Mouse (Mus musculus) limb, embryonic 11.5 days (tissue): ENCODE data around the gene A630010A05Rik. TPM values are rescaled to one million over a fixed set of nuclear protein-coding genes. Genes with fewer than 3 reads are reported as not detected.
"Not testable (repeated sequence)": the region's sequence is repeated elsewhere in the genome, so short reads cannot be mapped to it uniquely, and the experiment has no call there.

Experiments used
- ATAC-seq: fragments of 200-750 bp; cut with Nextera tagmentation; 2 replicates; pipeline ENCODE4 v1.8.0; 2017; ENCODE audit warnings: low read depth; ENCODE audit not compliant: insufficient number of reproducible peaks, low FRiP score, low TSS enrichment
- DNase-seq: peaks from one replicate; pipeline ENCODE4 v3.0.0-alpha.2; 2015; ENCODE audit warnings: low spot score
- H3K27ac ChIP-seq: fragments of 300-500 bp; sonication (generic); replicated peaks from 2 replicates; pipeline ENCODE4 v1.5.1; 2014; ENCODE audit warnings: low read depth, mild to moderate bottlenecking, low read length
- H3K27me3 ChIP-seq: fragments of 300-500 bp; sonication (generic); 2 replicates; pipeline ENCODE4 v1.6.1; 2014; ENCODE audit warnings: mild to moderate bottlenecking, low read length, mixed read lengths; ENCODE audit not compliant: control insufficient read depth, insufficient read depth
- H3K36me3 ChIP-seq: fragments of 300-500 bp; sonication (generic); 2 replicates; pipeline ENCODE4 v1.6.1; 2014; ENCODE audit warnings: mild to moderate bottlenecking, low read length, moderate library complexity, mixed read lengths; ENCODE audit not compliant: control insufficient read depth, insufficient read depth
- H3K4me1 ChIP-seq: fragments of 300-500 bp; sonication (generic); 2 replicates; pipeline ENCODE4 v1.6.1; 2014; ENCODE audit warnings: low read length, mixed read lengths; ENCODE audit not compliant: control insufficient read depth, insufficient read depth
- H3K4me2 ChIP-seq: fragments of 300-500 bp; sonication (generic); 2 replicates; pipeline ENCODE4 v1.6.1; 2014; ENCODE audit warnings: low read depth, mild to moderate bottlenecking, moderate library complexity; ENCODE audit not compliant: severe bottlenecking
- H3K4me3 ChIP-seq: fragments of 300-500 bp; sonication (generic); 2 replicates; pipeline ENCODE4 v1.5.1; 2014; ENCODE audit warnings: low read depth, low read length
- H3K9ac ChIP-seq: fragments of 300-500 bp; sonication (generic); 2 replicates; pipeline ENCODE4 v1.6.1; 2014; ENCODE audit warnings: mild to moderate bottlenecking, low read length
- H3K9me3 ChIP-seq: fragments of 300-500 bp; sonication (generic); 2 replicates; pipeline ENCODE4 v1.6.1; 2016; ENCODE audit warnings: low read length; ENCODE audit not compliant: control insufficient read depth
- WGBS: fragments of 180-500 bp; shearing (Covaris S2); extraction: QIAGEN DNeasy Blood & Tissue Kit; methylation state at CpG from one replicate; pipeline ENCODE4 v1.1.7; 2014; 5-methylcytosine and 5-hydroxymethylcytosine counted together
- polyA plus RNA-seq: library from polyadenylated mRNA; unstranded; fragments of >200 nt; fragmentation: Nextera tagmentation; extraction: Ambion mirVana; gene quantifications from 2 replicates; pipeline ENCODE4 v1.2.1, GENCODE M21; 2014

Gene A630010A05Rik
- not detected in 2 replicates for polyA plus RNA-seq

- no peak for ATAC-seq
- H3K27me3 ChIP-seq, result no peaks in the 10 kb centered on the region
- WGBS, result 83% methylated on average over 1 of the region's 1 CpGs
- no peaks in the 10 kb centered on the region for H3K36me3 ChIP-seq
- no peak within 1 kb of the TSS for H3K4me3 ChIP-seq
- no peaks in the 10 kb centered on the region for H3K9me3 ChIP-seq
- H3K27ac ChIP-seq, result no peak within 1 kb of the TSS
- no peak for DNase-seq
- H3K4me1 ChIP-seq, result no peaks in the 10 kb centered on the region
- no peak within 1 kb of the TSS for H3K9ac ChIP-seq
- H3K4me2 ChIP-seq, result no peak within 1 kb of the TSS
Observed at GRCm38 (mm10) chr16:14562017-14562416, at the start of gene A630010A05Rik. TSS of gene A630010A05Rik (plus strand) at chr16:14562317.

- Histone ChIP-seq H3K27ac (no peak overlapping the region), H3K9me3 (no peaks in the 10 kb centered on the region), H3K9ac (no peak overlapping the region), H3K4me3 (no peak overlapping the region), H3K36me3 (no peaks in the 10 kb centered on the region), H3K4me2 (no peak overlapping the region), H3K4me1 (no peaks in the 10 kb centered on the region), H3K27me3 (no peaks in the 10 kb centered on the region)
- ATAC-seq (no peak), DNase-seq (no peak)
Observed at GRCm38 (mm10) chr16:14535766-14536165, 26.4 kb upstream of the A630010A05Rik start.

GRCm38 (mm10) chr16:14557191-14557590 lies 4.9 kb upstream of the A630010A05Rik start:
- not testable (repeated sequence) for DNase-seq, H3K4me1 ChIP-seq, H3K4me2 ChIP-seq, H3K4me3 ChIP-seq, H3K27ac ChIP-seq, H3K9ac ChIP-seq, H3K36me3 ChIP-seq, ATAC-seq, H3K9me3 ChIP-seq, H3K27me3 ChIP-seq
- 58% methylated on average over 1 of the region's 1 CpGs for WGBS

Other genes starting within 250 kb of the A630010A05Rik start
- 150 and 154 TPM in 2 replicates for gene Fopnl, start 244.9 kb upstream of the A630010A05Rik start, polyA plus RNA-seq
- gene Abcc1, start 200.8 kb upstream of the A630010A05Rik start, polyA plus RNA-seq, result 9.3 and 9.4 TPM in 2 replicates